Mouse (Mus musculus) CH12.LX (cell line): ENCODE results near the gene Ninl. TPM values are rescaled to one million over a fixed set of nuclear protein-coding genes. Genes with fewer than 3 reads are reported as not detected.

ENCODE experiments used
- DNase-seq: peaks from one replicate; pipeline ENCODE4 v3.0.0-alpha.2; 2013; ENCODE audit errors: extremely low read depth
- H3K27ac ChIP-seq: 2 replicates; pipeline ENCODE4 v1.5.1; 2012; ENCODE audit warnings: low read depth, mild to moderate bottlenecking, control low read depth, moderate library complexity; ENCODE audit not compliant: insufficient read depth
- H3K27me3 ChIP-seq: replicated peaks from 2 replicates; pipeline ENCODE3; 2012; ENCODE audit warnings: inconsistent platforms
- H3K36me3 ChIP-seq, 2 experiments: replicated peaks in 1 of 2; 2 replicates each; pipeline versions ENCODE3 to v1.6.1; 2012; ENCODE audit warnings: inconsistent platforms in 1 of 2, low read length in 1 of 2, mild to moderate bottlenecking in 1 of 2, mixed read lengths in 1 of 2, moderate library complexity in 1 of 2; ENCODE audit not compliant: control insufficient read depth in 1 of 2, insufficient read depth in 1 of 2
- H3K4me1 ChIP-seq, 2 experiments: 2 replicates each; pipeline ENCODE4 v1.6.1; 2012; ENCODE audit warnings: inconsistent platforms in 1 of 2, moderate library complexity in 1 of 2; ENCODE audit not compliant: insufficient read depth in 2 of 2, control insufficient read depth in 1 of 2
- H3K4me2 ChIP-seq: 2 replicates; pipeline ENCODE4 v1.6.1; 2012; ENCODE audit warnings: low read depth, mild to moderate bottlenecking, control low read depth; ENCODE audit not compliant: poor library complexity, insufficient read depth, severe bottlenecking
- H3K4me3 ChIP-seq, 3 experiments: fragments of 150-350 bp in 1 of 3; sonication (generic) in 1 of 3; replicated peaks in 1 of 3; 2 replicates each; pipeline versions ENCODE3 to v1.5.1; 2011 to 2012; ENCODE audit warnings: low read depth in 2 of 3, low read length in 2 of 3, mild to moderate bottlenecking in 2 of 3, moderate library complexity in 2 of 3, control low read depth in 1 of 3, improper control_type of control experiment in 1 of 3, inconsistent platforms in 1 of 3, mixed read lengths in 1 of 3; ENCODE audit not compliant: poor library complexity in 1 of 3
- H3K79me2 ChIP-seq: replicated peaks from 2 replicates; pipeline ENCODE4 v1.6.1; 2012; ENCODE audit warnings: mild to moderate bottlenecking, moderate library complexity; ENCODE audit not compliant: control insufficient read depth, poor library complexity, insufficient read depth, severe bottlenecking; ENCODE audit errors: extremely low read depth
- H3K9ac ChIP-seq: 2 replicates; pipeline ENCODE4 v1.6.1; 2012; ENCODE audit warnings: low read depth, mild to moderate bottlenecking, control low read depth, moderate library complexity; ENCODE audit not compliant: insufficient read depth
- H3K9me3 ChIP-seq: replicated peaks from 2 replicates; pipeline ENCODE3; 2012; ENCODE audit warnings: low read length, inconsistent platforms, mixed read lengths
- BHLHE40 ChIP-seq: IDR thresholded peaks from 2 replicates; pipeline ENCODE4 v1.6.1; 2011; ENCODE audit warnings: mild to moderate bottlenecking, low read depth, low read length, improper control_type of control experiment
- CTCF ChIP-seq, 2 experiments: IDR thresholded peaks in 1 of 2; conservative IDR thresholded peaks in 1 of 2; 2 replicates each; pipeline ENCODE4 v1.5.1; 2011 to 2012; ENCODE audit warnings: low read depth in 2 of 2, low read length in 2 of 2, improper control_type of control experiment in 1 of 2, inconsistent platforms in 1 of 2, mild to moderate bottlenecking in 1 of 2, moderate library complexity in 1 of 2
- E2F4 ChIP-seq: IDR thresholded peaks from 2 replicates; pipeline ENCODE4 v1.6.1; 2011; ENCODE audit warnings: low read depth, low read length, improper control_type of control experiment; ENCODE audit not compliant: insufficient replicate concordance
- ELF1 ChIP-seq: IDR thresholded peaks from 2 replicates; pipeline ENCODE4 v1.6.1; 2014; ENCODE audit warnings: low read depth, mild to moderate bottlenecking, inconsistent platforms, low read length, improper control_type of control experiment
- EP300 ChIP-seq: IDR thresholded peaks from 2 replicates; pipeline ENCODE4 v1.6.1; 2011; ENCODE audit warnings: low read length, improper control_type of control experiment
- GABPA ChIP-seq: IDR thresholded peaks from 2 replicates; pipeline ENCODE4 v1.6.1; 2012; ENCODE audit warnings: low read depth, low read length, improper control_type of control experiment, inconsistent platforms; ENCODE audit not compliant: insufficient replicate concordance
- HCFC1 ChIP-seq: IDR thresholded peaks from 2 replicates; pipeline ENCODE4 v1.6.1; 2012; ENCODE audit warnings: low read depth, mild to moderate bottlenecking, inconsistent platforms, low read length, improper control_type of control experiment
- IRF4 ChIP-seq: IDR thresholded peaks from 2 replicates; pipeline ENCODE4 v1.6.1; 2014; ENCODE audit warnings: low read depth, mild to moderate bottlenecking, inconsistent platforms, low read length, improper control_type of control experiment
- JUND ChIP-seq: conservative IDR thresholded peaks from 2 replicates; pipeline ENCODE4 v1.6.1; 2011; ENCODE audit warnings: low read depth, low read length, improper control_type of control experiment
- KAT2A ChIP-seq: IDR thresholded peaks from 2 replicates; pipeline ENCODE4 v1.6.1; 2012; ENCODE audit warnings: low read length, improper control_type of control experiment, inconsistent platforms; ENCODE audit not compliant: insufficient replicate concordance
- MAFK ChIP-seq: IDR thresholded peaks from 2 replicates; pipeline ENCODE4 v1.6.1; 2011; ENCODE audit warnings: low read length, improper control_type of control experiment; ENCODE audit not compliant: insufficient replicate concordance
- MAZ ChIP-seq: IDR thresholded peaks from 2 replicates; pipeline ENCODE4 v1.6.1; 2012; ENCODE audit warnings: low read depth, mild to moderate bottlenecking, inconsistent platforms, low read length, improper control_type of control experiment, moderate library complexity
- MEF2A ChIP-seq: IDR thresholded peaks from 2 replicates; pipeline ENCODE4 v1.6.1; 2014; ENCODE audit warnings: low read depth, mild to moderate bottlenecking, inconsistent platforms, low read length, improper control_type of control experiment, borderline replicate concordance
- MXI1 ChIP-seq: IDR thresholded peaks from 2 replicates; pipeline ENCODE4 v1.6.1; 2011; ENCODE audit warnings: mild to moderate bottlenecking, low read depth, low read length, improper control_type of control experiment
- MYC ChIP-seq: IDR thresholded peaks from 2 replicates; pipeline ENCODE4 v1.6.1; 2011; ENCODE audit warnings: low read depth, mild to moderate bottlenecking, improper control_type of control experiment, low read length
- NRF1 ChIP-seq: IDR thresholded peaks from 2 replicates; pipeline ENCODE4 v1.6.1; 2014; ENCODE audit warnings: low read depth, mild to moderate bottlenecking, inconsistent platforms, low read length, improper control_type of control experiment, moderate library complexity
- POLR2AphosphoS2 ChIP-seq: IDR thresholded peaks from 2 replicates; pipeline ENCODE4 v1.6.1; 2011; ENCODE audit warnings: low read depth, low read length, improper control_type of control experiment
- RAD21 ChIP-seq: IDR thresholded peaks from 2 replicates; pipeline ENCODE4 v1.6.1; 2011; ENCODE audit warnings: low read depth, mild to moderate bottlenecking, low read length, improper control_type of control experiment, moderate library complexity
- SMC3 ChIP-seq: IDR thresholded peaks from 2 replicates; pipeline ENCODE4 v1.6.1; 2011; ENCODE audit warnings: low read depth, low read length, improper control_type of control experiment
- TBP ChIP-seq: conservative IDR thresholded peaks from 2 replicates; pipeline ENCODE4 v1.6.1; 2011; ENCODE audit warnings: low read depth, low read length, improper control_type of control experiment
- TCF12 ChIP-seq: IDR thresholded peaks from 2 replicates; pipeline ENCODE4 v1.6.1; 2014; ENCODE audit warnings: low read depth, mild to moderate bottlenecking, inconsistent platforms, low read length, improper control_type of control experiment
- UBTF ChIP-seq: IDR thresholded peaks from 2 replicates; pipeline ENCODE4 v1.6.1; 2012; ENCODE audit warnings: low read depth, mild to moderate bottlenecking, inconsistent platforms, low read length, improper control_type of control experiment, moderate library complexity
- USF2 ChIP-seq: conservative IDR thresholded peaks from 2 replicates; pipeline ENCODE4 v1.6.1; 2011; ENCODE audit warnings: low read depth, low read length, improper control_type of control experiment
- ZC3H11A ChIP-seq: IDR thresholded peaks from 2 replicates; pipeline ENCODE4 v1.6.1; 2012; ENCODE audit warnings: low read depth, mild to moderate bottlenecking, inconsistent platforms, low read length, improper control_type of control experiment
- ZKSCAN1 ChIP-seq: IDR thresholded peaks from 2 replicates; pipeline ENCODE4 v1.6.1; 2012; ENCODE audit warnings: low read depth, inconsistent platforms, low read length, improper control_type of control experiment, borderline replicate concordance
- ZNF384 ChIP-seq: IDR thresholded peaks from 2 replicates; pipeline ENCODE4 v1.6.1; 2012; ENCODE audit warnings: low read depth, low read length, improper control_type of control experiment, inconsistent platforms
- dilution Hi-C: fragments of 300-500 bp; cut with MboI; formaldehyde crosslinking; loops from 2 replicates; pipeline ENCODE4 v1.14.3; 2020; ENCODE audit warnings: low sequenced_read_pairs; ENCODE audit not compliant: extremely low pct_unique_long_range_greater_than_20kb, extremely low pct_ligation_motif_present
- in situ Hi-C: fragments of 300-500 bp; cut with MboI; formaldehyde crosslinking; loops from 3 replicates; pipeline ENCODE4 v1.14.3; 2019; ENCODE audit warnings: low sequenced_read_pairs, low pct_ligation_motif_present, low pct_unique_long_range_greater_than_20kb, mixed read lengths
- polyA plus RNA-seq: library from polyadenylated mRNA; unstranded; fragments of >175 nt; gene quantifications from 2 replicates; pipeline ENCODE4 v1.2.1, GENCODE M21; 2012; ENCODE audit warnings: low read depth; ENCODE audit not compliant: insufficient read length
- total RNA-seq, 2 experiments: library from RNA; depleted of rRNA; stranded (reverse); fragments of 300-350 nt in 1 of 2; fragments of >200 nt in 1 of 2; gene quantifications; 2 replicates each; pipeline ENCODE4 v1.2.3; 2012 to 2014

The Ninl gene
- total and polyA plus RNA-seq, 3 experiments: 1.8 to 6.6 (median 3.5) TPM

DNA sequence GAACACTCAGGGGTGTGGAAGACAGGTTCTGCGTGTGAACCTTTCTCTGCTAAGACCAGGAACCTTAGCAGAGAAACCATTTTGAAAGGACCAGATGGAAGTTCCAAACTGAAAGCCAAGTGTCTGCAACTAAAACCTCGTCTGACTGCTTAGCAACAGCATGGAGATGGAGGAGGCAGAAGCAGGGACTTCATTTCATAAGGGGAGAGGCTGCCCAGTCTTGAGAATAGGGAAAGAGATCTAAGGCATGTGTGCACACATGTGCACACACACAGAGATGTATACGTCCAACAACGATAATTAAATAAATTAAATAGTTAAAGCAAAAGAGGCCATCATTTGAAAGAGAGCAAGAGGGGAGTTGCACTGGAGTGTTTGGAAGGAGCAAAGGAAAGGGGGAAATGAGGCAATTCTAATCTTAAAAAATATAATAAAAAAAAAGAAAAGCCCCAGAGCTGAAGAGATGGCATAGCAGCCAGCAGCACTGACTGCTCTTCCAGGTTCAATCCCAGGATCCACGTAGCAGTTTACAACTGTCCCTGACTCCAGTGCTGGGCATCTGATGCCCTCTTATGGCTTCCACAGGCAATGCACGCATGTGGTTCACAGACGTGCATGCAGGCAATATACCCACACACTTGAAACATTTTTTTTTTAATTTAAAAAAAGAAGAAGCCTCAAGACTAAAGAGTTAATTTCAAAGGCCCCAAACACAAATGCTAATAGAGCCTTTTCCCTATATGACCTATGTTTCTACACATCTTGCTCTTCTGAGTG lies 38.6 kb downstream of the Ninl start (continued):
- TF ChIP-seq MAZ (0 out of 2 replicates have a peak, but pooled peaks have one; percentile 18), IRF4 (peak; percentile 56; the same call in 1 of the 2 replicates), BHLHE40 (0 out of 2 replicates have a peak, but pooled peaks have one; percentile 33), RAD21 (peak; percentile 97)

DNA sequence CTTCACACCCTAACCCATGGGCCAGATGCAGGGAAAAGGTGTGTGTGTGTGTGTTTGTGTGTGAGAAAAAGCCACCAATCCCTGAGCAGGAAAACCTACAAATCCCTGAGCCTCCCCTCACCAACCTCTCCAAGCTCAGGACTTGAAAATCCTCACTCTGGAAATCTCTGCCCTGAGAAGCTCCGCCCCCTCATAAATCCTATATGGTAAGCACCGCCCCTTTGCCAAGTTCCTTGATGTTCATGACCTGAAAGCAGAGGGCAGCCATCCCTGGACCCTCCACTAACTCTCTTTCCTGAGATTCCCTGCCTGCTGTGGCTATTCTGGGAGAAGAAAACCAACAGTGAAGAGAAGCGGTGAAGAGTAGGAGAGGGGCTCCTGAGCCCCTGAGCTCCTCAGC lies 40.2 kb downstream of the Ninl start:
- Histone ChIP-seq H3K4me1 (peaks cover 5 to 27% of the 10 kb centered on the region in 2 experiments; a peak in 3 of 4 replicates), H3K27ac (no peak overlapping the region), H3K4me3 (no peak overlapping the region), H3K79me2 (no peaks in the 10 kb centered on the region), H3K9ac (no peak overlapping the region), H3K9me3 (no peaks in the 10 kb centered on the region), H3K36me3 (no peaks in the 10 kb centered on the region), H3K4me2 (no peak overlapping the region), H3K27me3 (no peaks in the 10 kb centered on the region)
- dilution Hi-C loops: no loop called here
- DNase-seq: no peak
- TF ChIP-seq UBTF (no peak), SMC3 (no peak), MXI1 (no peak), TBP (no peak), TCF12 (no peak), MAFK (no peak), MYC (no peak), HCFC1 (no peak), RAD21 (no peak), ZNF384 (no peak)
- in situ Hi-C loops: no loop called here

DNA sequence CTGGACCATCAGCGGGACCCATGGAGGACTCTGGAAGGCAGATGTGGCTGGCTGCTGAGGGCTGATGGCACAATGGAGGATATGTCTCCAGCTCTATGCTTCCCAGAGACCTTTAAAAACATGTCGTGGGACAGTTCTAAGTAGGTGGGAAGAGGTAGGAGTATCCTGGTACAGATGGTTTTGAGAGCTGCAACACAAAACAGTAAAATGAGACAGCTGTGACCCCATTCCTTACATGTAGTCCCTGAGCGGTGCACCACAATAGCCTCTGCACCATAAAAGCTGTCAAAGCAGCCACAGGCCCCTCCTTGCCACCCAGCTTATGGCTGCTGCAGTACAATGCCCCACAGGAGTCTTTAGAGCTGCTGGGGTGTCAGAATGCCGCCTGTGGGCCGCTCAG lies 41.6 kb downstream of the Ninl start:
- H3K9me3 ChIP-seq: no peaks in the 10 kb centered on the region
- no peak overlapping the region for H3K4me2 ChIP-seq
- H3K79me2 ChIP-seq: no peaks in the 10 kb centered on the region
- in situ Hi-C loops (no loop called here), dilution Hi-C loops (no loop called here)
- no peak overlapping the region for H3K9ac ChIP-seq
- no peak for DNase-seq
- H3K4me1 ChIP-seq: peaks cover 5 to 27% of the 10 kb centered on the region in 2 experiments; a peak in 3 of 4 replicates
- no peak overlapping the region for H3K27ac ChIP-seq
- no peak overlapping the region for H3K4me3 ChIP-seq
- no peaks in the 10 kb centered on the region for H3K36me3 ChIP-seq
- no peak for TF ChIP-seq SMC3
- TF ChIP-seq JUND: no peak
- TF ChIP-seq CTCF (conservative IDR thresholded peaks at IDR 0.05 in 1 of 2, IDR thresholded peaks at IDR 0.05 in 1 of 2; ENCODE audit: low read depth in 2 of 2, low read length in 2 of 2): no peak
- TF ChIP-seq MXI1: no peak
- no peak for TF ChIP-seq TBP
- no peak for TF ChIP-seq BHLHE40
- no peak for TF ChIP-seq HCFC1
- no peak for TF ChIP-seq USF2
- no peak for TF ChIP-seq GABPA
- TF ChIP-seq ZKSCAN1: no peak
- no peak for TF ChIP-seq IRF4
- TF ChIP-seq ELF1: no peak
- TF ChIP-seq MEF2A: no peak
- TF ChIP-seq E2F4: no peak
- no peak for TF ChIP-seq ZC3H11A
- no peak for TF ChIP-seq EP300
- no peak for TF ChIP-seq POLR2AphosphoS2
- TF ChIP-seq KAT2A: no peak
- no peak for TF ChIP-seq NRF1
- H3K27me3 ChIP-seq: no peaks in the 10 kb centered on the region
